In the genomic region with DNA sequence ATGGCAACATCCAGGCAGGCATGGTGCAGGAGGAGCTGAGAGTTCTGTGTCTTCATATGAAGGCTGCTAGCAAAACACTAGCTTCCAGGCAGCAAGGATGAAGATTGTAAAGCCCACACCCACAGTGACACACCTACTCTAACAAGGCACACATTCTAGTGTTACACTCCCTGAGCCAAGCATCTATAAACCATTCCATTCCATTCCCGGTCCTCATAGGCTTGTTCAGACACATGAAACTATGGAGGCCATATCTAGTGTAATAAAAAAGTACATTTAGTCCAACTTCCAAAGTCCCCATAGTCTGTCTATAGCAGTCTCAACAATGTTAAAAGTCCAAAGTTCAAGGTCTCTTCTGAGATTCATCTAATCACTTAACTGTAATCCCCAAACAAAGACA, we compare ENCODE assay signal across 23 mouse cellular contexts. TPM values are rescaled to one million over a fixed set of nuclear protein-coding genes. Genes with fewer than 3 reads are reported as not detected.
DNase-seq lines count a peak whose midpoint lies in the region; ATAC-seq and TF ChIP-seq lines count a peak whose summit lies in the region.
"Had no signal": no experiment of that assay in that cellular context is flagged by ENCODE, and none has a peak within 500 bp of the region (broad histone marks: within the 10 kb centered on the region; RNA-seq: fewer than 3 reads in every experiment).

No protein-coding gene starts in this region.

- H3K9ac ChIP-seq in limb, embryonic 13.5 days, result no peak overlapping the region
- H3K9ac ChIP-seq in intestine, postnatal 0 days (ENCODE audit: low read depth, low read length), result no peak overlapping the region
- no peak overlapping the region for H3K9ac ChIP-seq in liver, embryonic 12.5 days
- H3K9ac ChIP-seq: embryonic facial prominence, embryonic 12.5 days; forebrain, embryonic 13.5 days; forebrain, embryonic 15.5 days had no signal

- no peaks in the 10 kb centered on the region for H3K4me1 ChIP-seq in limb, embryonic 13.5 days
- H3K4me1 ChIP-seq in limb, embryonic 10.5 days, result no peaks in the 10 kb centered on the region
- no peaks in the 10 kb centered on the region for H3K4me1 ChIP-seq in intestine, postnatal 0 days (replicated peaks; ENCODE audit: control insufficient read depth, insufficient read depth, low read length)
- H3K4me1 ChIP-seq in liver, embryonic 12.5 days, result no peaks in the 10 kb centered on the region
- H3K4me1 ChIP-seq: embryonic facial prominence, embryonic 10.5 days; embryonic facial prominence, embryonic 12.5 days; forebrain, embryonic 13.5 days; forebrain, embryonic 15.5 days had no signal

- ATAC-seq in limb, embryonic 13.5 days (ENCODE audit: low FRiP score, low read depth), result peak; percentile 71; the same call in 1 of the 2 replicates
- ATAC-seq in intestine, postnatal 0 days, result peak; percentile 84
- ATAC-seq in liver, embryonic 12.5 days, result no peak
- ATAC-seq: activated CD4-positive, CD25-positive, alpha-beta regulatory T cell, adult 4 months; CD4-positive, CD25-positive, alpha-beta regulatory T cell, adult 4 months; forebrain, embryonic 13.5 days; forebrain, embryonic 15.5 days; Patski had no signal

- no peak for DNase-seq in limb, embryonic 10.5 days (ENCODE audit: low spot score)
- DNase-seq in kidney, postnatal 10 days, result no peak
- DNase-seq: adrenal gland, adult 8-10 months; adrenal gland, postnatal 14 days; adrenal gland, postnatal 36 days; B cell, adult 2 months; cerebellum, adult 11-12 months; cerebellum, adult 2 months; cerebellum, adult 9-10 months; cerebellum, postnatal 10 days; cerebellum, postnatal 25 days had no signal

- WGBS in limb, embryonic 13.5 days, result 43% methylated on average over 1 of the region's 1 CpGs
- 100% methylated on average over 1 of the region's 1 CpGs for WGBS in limb, embryonic 10.5 days
- WGBS in intestine, postnatal 0 days, result 33% methylated on average over 1 of the region's 1 CpGs
- 65% methylated on average over 1 of the region's 1 CpGs for WGBS in liver, embryonic 12.5 days (ENCODE audit: insufficient replicate concordance)

- no peak overlapping the region for H3K27ac ChIP-seq in limb, embryonic 13.5 days
- no peak overlapping the region for H3K27ac ChIP-seq in limb, embryonic 10.5 days
- no peak overlapping the region for H3K27ac ChIP-seq in intestine, postnatal 0 days (ENCODE audit: low read depth, low read length)
- H3K27ac ChIP-seq in liver, embryonic 12.5 days, result no peak overlapping the region
- H3K27ac ChIP-seq: embryonic facial prominence, embryonic 10.5 days; embryonic facial prominence, embryonic 12.5 days; forebrain, embryonic 13.5 days; forebrain, embryonic 15.5 days had no signal

- H3K36me3 ChIP-seq in limb, embryonic 13.5 days, result no peaks in the 10 kb centered on the region
- H3K36me3 ChIP-seq in limb, embryonic 10.5 days, result no peaks in the 10 kb centered on the region
- H3K36me3 ChIP-seq in intestine, postnatal 0 days (ENCODE audit: control insufficient read depth, insufficient read depth), result no peaks in the 10 kb centered on the region
- H3K36me3 ChIP-seq in liver, embryonic 12.5 days, result no peaks in the 10 kb centered on the region
- H3K36me3 ChIP-seq: embryonic facial prominence, embryonic 10.5 days; embryonic facial prominence, embryonic 12.5 days; forebrain, embryonic 15.5 days; G1E had no signal

- H3K27me3 ChIP-seq in limb, embryonic 13.5 days, result no peaks in the 10 kb centered on the region
- no peaks in the 10 kb centered on the region for H3K27me3 ChIP-seq in limb, embryonic 10.5 days (ENCODE audit: low read depth, poor library complexity, severe bottlenecking)
- H3K27me3 ChIP-seq in intestine, postnatal 0 days (replicated peaks; ENCODE audit: control insufficient read depth, insufficient read depth, low read length), result no peaks in the 10 kb centered on the region; the same call in 1 of the 2 replicates
- no peaks in the 10 kb centered on the region for H3K27me3 ChIP-seq in liver, embryonic 12.5 days (replicated peaks)
- H3K27me3 ChIP-seq: CH12.LX; embryonic facial prominence, embryonic 12.5 days; forebrain, embryonic 13.5 days; forebrain, embryonic 15.5 days had no signal

- H3K4me3 ChIP-seq in limb, embryonic 13.5 days, result no peak overlapping the region
- H3K4me3 ChIP-seq in limb, embryonic 10.5 days, result no peak overlapping the region
- H3K4me3 ChIP-seq in intestine, postnatal 0 days (ENCODE audit: low read depth, low read length), result no peak overlapping the region
- H3K4me3 ChIP-seq in liver, embryonic 12.5 days, result no peak overlapping the region
- H3K4me3 ChIP-seq: embryonic facial prominence, embryonic 10.5 days; embryonic facial prominence, embryonic 12.5 days; forebrain, embryonic 13.5 days; forebrain, embryonic 15.5 days had no signal

- H3K4me2 ChIP-seq in limb, embryonic 13.5 days (replicated peaks), result no peak overlapping the region
- no peak overlapping the region for H3K4me2 ChIP-seq in intestine, postnatal 0 days (replicated peaks; ENCODE audit: low read depth)
- no peak overlapping the region for H3K4me2 ChIP-seq in liver, embryonic 12.5 days
- H3K4me2 ChIP-seq: embryonic facial prominence, embryonic 12.5 days; forebrain, embryonic 13.5 days; forebrain, embryonic 15.5 days had no signal

- no peak for TF ChIP-seq CTCF in intestine, postnatal 0 days (IDR thresholded peaks at IDR 0.05; ENCODE audit: low read depth)

- H3K9me3 ChIP-seq in limb, embryonic 13.5 days, result no peaks in the 10 kb centered on the region
- no peaks in the 10 kb centered on the region for H3K9me3 ChIP-seq in limb, embryonic 10.5 days (replicated peaks)
- no peaks in the 10 kb centered on the region for H3K9me3 ChIP-seq in intestine, postnatal 0 days (ENCODE audit: control insufficient read depth)
- H3K9me3 ChIP-seq in liver, embryonic 12.5 days (replicated peaks), result no peaks in the 10 kb centered on the region
- H3K9me3 ChIP-seq: embryonic facial prominence, embryonic 10.5 days; embryonic facial prominence, embryonic 12.5 days; forebrain, embryonic 13.5 days; forebrain, embryonic 15.5 days; G1E had no signal

RNA-seq across cellular contexts. Expression of a gene that starts 28.3 kb away (rescaled TPM):
- 14.6 and 15.8 TPM in 2 replicates for polyA plus RNA-seq in limb, embryonic 13.5 days (2015; fragmentation: Nextera tagmentation; extraction: Ambion mirVana)
- 12.0 and 14.2 TPM in 2 replicates for polyA plus RNA-seq in limb, embryonic 10.5 days (2016; fragmentation: Nextera tagmentation; extraction: Ambion mirVana)
- polyA plus RNA-seq in intestine, postnatal 0 days (2015; fragmentation: Nextera tagmentation; extraction: Ambion mirVana), result 4.9 and 6.2 TPM in 2 replicates
- 6.0 and 8.8 TPM in 2 replicates for polyA plus RNA-seq in liver, embryonic 12.5 days (2016; fragmentation: Nextera tagmentation; extraction: Ambion mirVana)
